Mouse (Mus musculus) lung, embryonic 16.5 days (tissue): ENCODE results near the gene Tbc1d24. TPM values are rescaled to one million over a fixed set of nuclear protein-coding genes. Genes with fewer than 3 reads are reported as not detected.
A peak's percentile ranks its signal among the peaks of the same experiment; 100 is the strongest.

Experiments used
- ATAC-seq: fragments of 200-750 bp; cut with Nextera tagmentation; 2 replicates; pipeline ENCODE4 v1.8.0; 2017; ENCODE audit warnings: low read depth, mild to moderate bottlenecking, moderate library complexity
- H3K27ac ChIP-seq: fragments of 300-500 bp; sonication (generic); 2 replicates; pipeline ENCODE4 v1.5.1; 2014; ENCODE audit warnings: mild to moderate bottlenecking, control low read depth, low read length
- H3K27me3 ChIP-seq: fragments of 300-500 bp; sonication (generic); 2 replicates; pipeline ENCODE4 v1.6.1; 2014; ENCODE audit warnings: low read depth, low read length, mixed read lengths; ENCODE audit not compliant: control insufficient read depth, insufficient read depth
- H3K36me3 ChIP-seq: fragments of 300-500 bp; sonication (generic); 2 replicates; pipeline ENCODE4 v1.6.1; 2014; ENCODE audit warnings: low read length; ENCODE audit not compliant: control insufficient read depth, insufficient read depth
- H3K4me1 ChIP-seq: fragments of 300-500 bp; sonication (generic); replicated peaks from 2 replicates; pipeline ENCODE4 v1.6.1; 2014; ENCODE audit warnings: low read length, mixed read lengths; ENCODE audit not compliant: control insufficient read depth, insufficient read depth
- H3K4me2 ChIP-seq: fragments of 300-500 bp; sonication (generic); 2 replicates; pipeline ENCODE4 v1.6.1; 2014; ENCODE audit warnings: low read depth, low read length, control low read depth
- H3K4me3 ChIP-seq: fragments of 300-500 bp; sonication (generic); 2 replicates; pipeline ENCODE4 v1.5.1; 2014; ENCODE audit warnings: mild to moderate bottlenecking, low read length, control low read depth
- H3K9ac ChIP-seq: fragments of 300-500 bp; sonication (generic); 2 replicates; pipeline ENCODE4 v1.6.1; 2014; ENCODE audit warnings: low read length, control low read depth
- H3K9me3 ChIP-seq: fragments of 300-500 bp; sonication (generic); 2 replicates; pipeline ENCODE4 v1.6.1; 2016; ENCODE audit warnings: low read length; ENCODE audit not compliant: control insufficient read depth
- WGBS: fragments of 180-500 bp; shearing (Covaris S2); extraction: QIAGEN DNeasy Blood & Tissue Kit; methylation state at CpG from one replicate; pipeline ENCODE4 v1.1.7; 2014; 5-methylcytosine and 5-hydroxymethylcytosine counted together
- polyA plus RNA-seq: library from polyadenylated mRNA; unstranded; fragments of >200 nt; fragmentation: Nextera tagmentation; extraction: Ambion mirVana; gene quantifications from 2 replicates; pipeline ENCODE4 v1.2.1, GENCODE M21; 2015

Gene Tbc1d24
- polyA plus RNA-seq, 1 experiment from 2014 or later: 4.6 TPM

DNA sequence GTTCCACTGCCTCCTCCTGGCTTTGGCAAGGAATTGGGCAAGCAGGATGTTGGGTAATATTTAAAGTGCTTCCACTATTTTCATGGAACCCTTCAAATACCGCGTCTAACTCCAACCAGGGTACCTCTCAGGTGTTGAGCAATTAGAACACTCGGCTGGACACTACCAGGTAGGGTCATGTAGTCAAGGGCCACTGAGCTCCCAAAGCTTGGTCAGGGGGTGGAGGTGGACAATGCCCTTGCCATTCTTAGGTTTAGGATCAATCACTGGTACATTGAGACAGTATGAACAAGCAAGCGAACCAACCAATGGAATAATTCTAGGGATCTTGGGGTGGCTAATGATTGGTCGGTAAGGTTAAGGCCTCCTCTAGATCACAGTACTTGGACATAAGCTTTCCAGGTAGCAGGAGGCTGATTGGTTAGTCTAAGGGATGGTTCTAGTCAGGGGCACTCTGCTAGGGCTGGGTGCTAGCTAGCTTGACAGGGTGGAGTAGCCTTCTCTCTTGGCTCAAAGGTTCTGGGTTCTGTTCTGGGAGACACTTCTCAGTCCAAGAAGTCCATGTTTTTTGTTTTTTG, 7.2 kb upstream of the Tbc1d24 start:
- no peak for ATAC-seq
- no peak overlapping the region; the same call in 1 of the 2 replicates for H3K9ac ChIP-seq
- H3K36me3 ChIP-seq: peaks cover 13% of the 10 kb centered on the region
- H3K9me3 ChIP-seq: no peaks in the 10 kb centered on the region
- peaks cover 35% of the 10 kb centered on the region for H3K4me1 ChIP-seq
- peak overlapping the region; percentile 37; the same call in 1 of the 2 replicates for H3K27ac ChIP-seq
- H3K4me2 ChIP-seq: peak overlapping the region; percentile 96
- WGBS: 28% methylated on average over 5 of the region's 5 CpGs
- H3K27me3 ChIP-seq: peaks cover 8% of the 10 kb centered on the region; the same call in 1 of the 2 replicates
- H3K4me3 ChIP-seq: peak overlapping the region; percentile 54

DNA sequence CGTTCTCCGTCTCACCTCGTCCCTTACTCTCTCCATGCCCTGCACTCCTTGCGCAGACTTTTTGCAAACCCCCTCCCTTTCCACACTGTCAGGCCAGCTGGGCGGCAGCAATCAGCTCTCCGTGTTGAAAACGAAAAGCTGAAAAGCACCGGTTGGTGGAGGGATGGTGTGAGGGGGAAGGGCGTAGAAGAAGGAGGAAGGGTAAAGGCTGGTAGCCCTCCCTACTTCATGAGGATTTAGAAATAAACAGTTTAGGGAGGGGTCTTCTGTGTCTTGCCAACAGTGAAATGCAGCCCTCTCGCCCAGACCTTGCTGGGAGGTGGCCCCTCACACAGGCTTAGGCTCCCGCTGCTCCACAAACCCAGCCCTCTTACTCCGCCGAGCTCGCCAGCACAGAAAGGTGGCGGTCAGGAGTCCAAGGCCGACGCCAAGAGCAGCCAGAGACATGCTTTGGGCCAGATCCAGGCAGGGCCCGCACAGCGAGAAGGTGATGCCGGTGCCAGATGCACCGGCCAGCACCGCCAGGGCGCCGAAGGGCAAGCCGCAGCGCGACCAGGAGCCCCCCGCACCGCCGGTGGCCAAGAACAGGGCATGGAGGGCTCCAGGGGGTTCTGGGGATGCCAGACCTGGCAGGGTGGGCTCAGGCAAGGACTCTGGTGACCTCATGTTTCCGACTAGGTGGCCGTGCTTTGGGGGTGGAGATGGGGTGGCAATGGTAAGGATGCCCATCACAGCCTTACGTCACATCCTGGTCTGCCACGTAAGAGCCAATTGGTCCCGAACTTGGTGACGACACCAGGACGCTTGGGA, 6.5 kb upstream of the Tbc1d24 start:
- 3% methylated on average over 37 of the region's 37 CpGs for WGBS
- H3K9ac ChIP-seq: peak overlapping the region; percentile 74
- ATAC-seq: peak; percentile 7
- H3K27ac ChIP-seq: peak overlapping the region; percentile 51
- no peaks in the 10 kb centered on the region for H3K9me3 ChIP-seq
- H3K4me3 ChIP-seq: peak overlapping the region; percentile 54
- peaks cover 13% of the 10 kb centered on the region for H3K36me3 ChIP-seq
- H3K27me3 ChIP-seq: peaks cover 12% of the 10 kb centered on the region; the same call in 1 of the 2 replicates
- H3K4me1 ChIP-seq: peaks cover 42% of the 10 kb centered on the region
- H3K4me2 ChIP-seq: peak overlapping the region; percentile 96

- Histone ChIP-seq H3K4me1 (peaks cover 54% of the 10 kb centered on the region), H3K27ac (no peak overlapping the region), H3K36me3 (peaks cover 2% of the 10 kb centered on the region), H3K4me2 (no peak overlapping the region), H3K27me3 (peaks cover 21% of the 10 kb centered on the region), H3K9me3 (no peaks in the 10 kb centered on the region), H3K4me3 (no peak overlapping the region), H3K9ac (no peak overlapping the region)
- ATAC-seq: no peak
- WGBS: 72% methylated on average over 3 of the region's 3 CpGs
These were observed 5.2 kb upstream of the Tbc1d24 start for GRCm38 (mm10) chr17:24210591-24210990.

GRCm38 (mm10) chr17:24209916-24210240, 4.5 kb upstream of the Tbc1d24 start:
- no peak overlapping the region for H3K4me2 ChIP-seq
- H3K9me3 ChIP-seq: no peaks in the 10 kb centered on the region
- H3K4me1 ChIP-seq: peaks cover 55% of the 10 kb centered on the region
- ATAC-seq: no peak
- WGBS: 61% methylated on average over 3 of the region's 3 CpGs
- H3K9ac ChIP-seq: no peak overlapping the region; the same call in 1 of the 2 replicates
- no peaks in the 10 kb centered on the region for H3K36me3 ChIP-seq
- peaks cover 21% of the 10 kb centered on the region for H3K27me3 ChIP-seq
- peak overlapping the region; percentile 87 for H3K27ac ChIP-seq
- H3K4me3 ChIP-seq: no peak overlapping the region

DNA sequence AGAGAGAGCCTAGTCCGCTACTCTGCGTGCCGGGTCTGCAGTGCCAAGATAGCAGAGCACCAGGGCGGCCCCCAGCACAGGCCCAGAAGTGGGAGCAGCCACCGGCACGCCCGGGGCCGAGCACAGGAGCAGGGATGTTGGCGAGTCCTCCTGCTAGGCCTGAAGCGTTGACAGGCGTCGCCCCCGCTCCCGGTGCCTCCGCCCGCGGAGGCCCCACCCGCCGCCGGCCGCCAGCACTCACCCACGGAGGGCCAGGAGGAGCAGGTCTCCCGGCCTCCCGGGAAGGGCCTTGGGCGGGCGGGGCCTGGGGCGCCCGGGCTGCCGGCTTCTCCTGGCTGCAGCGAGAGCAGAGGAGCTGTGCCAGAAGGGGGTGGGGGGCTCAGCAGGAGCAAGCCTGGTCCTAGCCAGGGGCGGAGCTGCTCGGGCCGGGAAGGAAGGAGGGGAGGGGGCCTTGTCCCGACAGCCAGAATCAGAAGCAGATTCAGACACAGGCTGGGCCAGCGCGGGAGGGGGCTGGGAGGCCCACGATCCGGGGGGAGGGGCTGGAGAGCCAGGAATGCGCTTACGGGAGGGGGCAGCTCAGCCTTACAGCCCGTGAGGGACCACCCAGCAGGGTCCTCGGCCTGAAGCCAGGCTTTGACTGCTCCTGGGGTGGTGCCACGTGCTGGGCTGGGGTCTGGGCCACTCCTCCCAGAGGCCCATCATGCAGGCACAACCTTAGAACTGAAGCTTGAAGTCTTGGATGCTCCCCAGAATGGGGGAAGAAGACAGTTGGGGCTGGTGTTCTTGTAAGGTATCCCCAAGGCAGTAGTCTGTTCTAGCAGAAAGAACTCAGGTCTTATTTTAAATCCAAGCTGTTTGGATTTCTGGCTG, 3.9 kb upstream of the Tbc1d24 start, which contains the start of gene Ntn3:
TSS of gene Ntn3 (minus strand) at position 489 of the 873 bp plus-strand sequence.
- Histone ChIP-seq H3K36me3 (no peaks in the 10 kb centered on the region), H3K9me3 (no peaks in the 10 kb centered on the region), H3K4me3 (peak within 1 kb of the TSS; percentile 72), H3K4me2 (peak within 1 kb of the TSS; percentile 96), H3K4me1 (peaks cover 61% of the 10 kb centered on the region), H3K27ac (peak within 1 kb of the TSS; percentile 87), H3K9ac (peak within 1 kb of the TSS; percentile 77), H3K27me3 (peaks cover 21% of the 10 kb centered on the region)
- peak; percentile 63 for ATAC-seq
- 1% methylated on average over 41 of the region's 43 CpGs for WGBS

- ATAC-seq: peak; percentile 2; the same call in 1 of the 2 replicates
These were observed 3.3 kb upstream of the Tbc1d24 start for GRCm38 (mm10) chr17:24208641-24209042.

DNA sequence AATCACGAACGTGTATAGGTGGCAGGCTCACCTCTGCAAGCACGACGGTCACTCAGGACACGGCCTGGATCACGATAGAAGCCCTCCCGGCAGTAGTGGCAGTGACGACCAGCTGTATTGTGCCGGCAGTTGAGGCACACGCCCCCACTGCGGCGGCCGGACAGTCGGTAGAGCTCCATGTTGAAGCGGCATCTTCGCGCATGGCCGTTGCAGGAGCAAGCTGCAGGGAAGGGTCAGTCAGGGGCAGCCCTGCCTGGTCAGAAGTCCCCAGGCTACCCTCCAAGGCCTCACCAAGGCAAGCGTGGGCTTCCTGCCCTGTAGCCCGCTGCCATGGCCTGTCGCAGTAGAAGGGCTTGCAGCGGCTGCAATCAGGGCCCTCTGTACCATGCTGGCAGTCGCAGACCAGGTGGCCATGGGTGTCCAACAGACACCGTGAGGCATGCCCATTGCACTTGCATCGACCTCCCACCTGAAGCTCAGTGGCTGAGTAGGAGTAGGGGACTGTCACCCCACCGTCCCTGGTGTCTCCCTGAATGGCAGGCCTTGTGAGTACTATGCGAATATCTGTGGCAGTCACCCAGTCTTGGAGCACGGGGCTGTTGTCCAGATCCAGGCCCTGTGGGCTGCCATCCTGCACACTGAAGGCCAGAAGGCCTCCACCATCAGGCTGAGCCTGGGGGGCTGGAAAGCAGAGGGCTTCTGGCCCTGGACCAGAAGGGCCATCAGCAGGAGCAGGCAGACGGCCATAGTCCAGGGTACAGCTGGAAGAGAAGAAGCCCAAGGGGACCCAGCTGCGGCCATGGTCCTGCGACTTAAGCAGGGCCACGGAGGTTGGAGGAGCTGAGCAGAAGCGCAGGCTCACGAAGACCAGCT, 2.6 kb upstream of the Tbc1d24 start:
- Histone ChIP-seq H3K4me3 (peak overlapping the region; percentile 72), H3K27ac (peak overlapping the region; percentile 87), H3K4me1 (peaks cover 63% of the 10 kb centered on the region), H3K9ac (peak overlapping the region; percentile 77), H3K27me3 (peaks cover 21% of the 10 kb centered on the region), H3K36me3 (no peaks in the 10 kb centered on the region), H3K9me3 (no peaks in the 10 kb centered on the region), H3K4me2 (peak overlapping the region; percentile 96)
- no peak for ATAC-seq
- WGBS: 55% methylated on average over 34 of the region's 34 CpGs

More at GRCm38 (mm10) chr17:24208641-24209042, 3.3 kb upstream of the Tbc1d24 start:
- H3K9ac ChIP-seq: peak overlapping the region; percentile 77
- H3K27ac ChIP-seq: peak overlapping the region; percentile 87
- WGBS: 3% methylated on average over 29 of the region's 29 CpGs
- peak overlapping the region; percentile 72 for H3K4me3 ChIP-seq
- no peaks in the 10 kb centered on the region for H3K36me3 ChIP-seq
- peaks cover 63% of the 10 kb centered on the region for H3K4me1 ChIP-seq
- H3K9me3 ChIP-seq: no peaks in the 10 kb centered on the region
- H3K4me2 ChIP-seq: peak overlapping the region; percentile 96
- peaks cover 21% of the 10 kb centered on the region for H3K27me3 ChIP-seq
